Mouse (Mus musculus) midbrain, embryonic 16.5 days (tissue): ENCODE measurements at regions not wholly inside any gene's neighbourhood (a gene's known extent, or its start where the extent isn't known, plus 50 kb on each side); places are given as distances from the start of the nearest gene placed in this dataset.

Experiments
- ATAC-seq: fragments of 200-750 bp; cut with Nextera tagmentation; 2 replicates; pipeline ENCODE4 v1.8.0; 2017; ENCODE audit warnings: moderate TSS enrichment
- H3K27ac ChIP-seq: fragments of 300-500 bp; sonication (generic); 2 replicates; pipeline ENCODE4 v1.5.1; 2014; ENCODE audit warnings: mild to moderate bottlenecking, low read length, mixed read lengths
- H3K27me3 ChIP-seq: fragments of 300-500 bp; sonication (generic); 2 replicates; pipeline ENCODE4 v1.6.1; 2014; ENCODE audit warnings: low read depth, low read length, mixed read lengths; ENCODE audit not compliant: control insufficient read depth, insufficient read depth
- H3K36me3 ChIP-seq: fragments of 300-500 bp; sonication (generic); 2 replicates; pipeline ENCODE4 v1.6.1; 2014; ENCODE audit warnings: mild to moderate bottlenecking, low read length, moderate library complexity, mixed read lengths; ENCODE audit not compliant: control insufficient read depth, insufficient read depth
- H3K4me1 ChIP-seq: fragments of 300-500 bp; sonication (generic); 2 replicates; pipeline ENCODE4 v1.6.1; 2014; ENCODE audit warnings: mild to moderate bottlenecking, low read length, mixed read lengths; ENCODE audit not compliant: control insufficient read depth, insufficient read depth
- H3K4me2 ChIP-seq: fragments of 300-500 bp; sonication (generic); 2 replicates; pipeline ENCODE4 v1.6.1; 2014; ENCODE audit warnings: mild to moderate bottlenecking, low read length, mixed read lengths
- H3K4me3 ChIP-seq: fragments of 300-500 bp; sonication (generic); 2 replicates; pipeline ENCODE4 v1.5.1; 2014; ENCODE audit warnings: low read depth, mild to moderate bottlenecking, low read length, moderate library complexity, mixed read lengths
- H3K9ac ChIP-seq: fragments of 300-500 bp; sonication (generic); 2 replicates; pipeline ENCODE4 v1.6.1; 2014; ENCODE audit warnings: low read depth, low read length, mixed read lengths
- H3K9me3 ChIP-seq: fragments of 300-500 bp; sonication (generic); replicated peaks from 2 replicates; pipeline ENCODE4 v1.6.1; 2014; ENCODE audit warnings: mild to moderate bottlenecking, low read length, mixed read lengths; ENCODE audit not compliant: control insufficient read depth, poor library complexity, severe bottlenecking
- WGBS: fragments of 180-500 bp; shearing (Covaris S2); extraction: QIAGEN DNeasy Blood & Tissue Kit; methylation state at CpG from one replicate; pipeline ENCODE4 v1.1.7; 2014; 5-methylcytosine and 5-hydroxymethylcytosine counted together

GRCm38 (mm10) chr2:148161966-148162365, 115.2 kb upstream of the Foxa2 start:
- Histone ChIP-seq H3K9ac (no peak overlapping the region), H3K4me3 (no peak overlapping the region), H3K4me2 (no peak overlapping the region), H3K4me1 (no peaks in the 10 kb centered on the region), H3K27me3 (no peaks in the 10 kb centered on the region), H3K27ac (no peak overlapping the region), H3K9me3 (no peaks in the 10 kb centered on the region), H3K36me3 (no peaks in the 10 kb centered on the region)
- WGBS: 63% methylated on average over 1 of the region's 1 CpGs
- ATAC-seq: no peak

GRCm38 (mm10) chr2:148162562-148162961, 115.8 kb upstream of the Foxa2 start:
- no peak overlapping the region for H3K9ac ChIP-seq
- H3K4me2 ChIP-seq: no peak overlapping the region
- H3K36me3 ChIP-seq: no peaks in the 10 kb centered on the region
- no peaks in the 10 kb centered on the region for H3K4me1 ChIP-seq
- ATAC-seq: no peak
- no peaks in the 10 kb centered on the region for H3K27me3 ChIP-seq
- 75% methylated on average over 1 of the region's 1 CpGs for WGBS
- no peaks in the 10 kb centered on the region for H3K9me3 ChIP-seq
- H3K27ac ChIP-seq: no peak overlapping the region
- H3K4me3 ChIP-seq: no peak overlapping the region

DNA sequence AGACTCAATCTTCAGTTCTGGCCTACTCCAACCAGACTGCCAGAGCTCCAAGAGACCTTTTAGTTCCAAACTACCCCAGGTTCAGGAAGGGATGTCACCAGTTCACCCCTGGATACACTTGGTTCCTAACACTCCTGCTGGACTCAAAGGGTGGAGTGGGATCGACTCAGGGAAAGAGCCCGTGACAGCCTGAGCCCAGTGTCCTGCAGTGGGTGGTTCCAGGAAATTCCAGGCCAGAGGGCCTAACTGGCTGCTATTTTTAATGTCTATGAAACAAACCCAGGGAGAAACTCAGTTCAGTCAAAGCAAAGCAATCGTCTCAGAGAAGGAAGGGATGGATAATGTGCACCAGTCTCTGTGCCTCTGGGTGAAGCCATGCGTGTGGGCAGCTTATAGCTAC, 124.3 kb upstream of the Foxa2 start:
- H3K27me3 ChIP-seq: no peaks in the 10 kb centered on the region
- no peaks in the 10 kb centered on the region for H3K9me3 ChIP-seq
- H3K27ac ChIP-seq: no peak overlapping the region
- no peak overlapping the region for H3K4me2 ChIP-seq
- no peak overlapping the region for H3K9ac ChIP-seq
- ATAC-seq: no peak
- WGBS: 85% methylated on average over 4 of the region's 4 CpGs
- H3K4me1 ChIP-seq: no peaks in the 10 kb centered on the region
- H3K36me3 ChIP-seq: no peaks in the 10 kb centered on the region
- H3K4me3 ChIP-seq: no peak overlapping the region

DNA sequence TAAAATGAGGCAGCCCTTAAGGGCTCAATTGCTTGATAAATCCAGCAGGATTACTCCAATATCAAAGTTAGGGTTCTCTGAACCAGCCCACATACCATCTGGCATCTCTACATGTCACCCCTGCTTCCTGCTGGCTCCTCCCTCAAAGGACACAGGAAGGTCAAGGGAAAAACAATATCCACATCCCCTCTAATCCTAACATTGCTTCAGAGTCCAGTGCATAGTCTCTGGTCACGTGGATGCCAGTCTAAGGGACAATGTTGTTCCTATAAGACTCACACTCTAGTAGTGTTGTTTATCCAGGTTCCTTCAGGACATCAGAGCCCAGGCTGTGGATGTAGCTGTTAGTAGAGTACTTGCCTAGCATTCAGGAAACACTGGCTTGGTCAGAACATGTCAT, 124.9 kb upstream of the Foxa2 start:
- H3K4me2 ChIP-seq: no peak overlapping the region
- no peak overlapping the region for H3K4me3 ChIP-seq
- H3K9me3 ChIP-seq: no peaks in the 10 kb centered on the region
- H3K27ac ChIP-seq: no peak overlapping the region
- H3K4me1 ChIP-seq: no peaks in the 10 kb centered on the region
- H3K36me3 ChIP-seq: no peaks in the 10 kb centered on the region
- no peaks in the 10 kb centered on the region for H3K27me3 ChIP-seq
- ATAC-seq: no peak
- H3K9ac ChIP-seq: no peak overlapping the region
- 38% methylated on average over 1 of the region's 1 CpGs for WGBS

GRCm38 (mm10) chr2:148175251-148175927, 128.6 kb upstream of the Foxa2 start:
- ATAC-seq: peak; percentile 51; the same call in 1 of the 2 replicates
- Histone ChIP-seq H3K9ac (no peak overlapping the region), H3K27ac (no peak overlapping the region), H3K9me3 (no peaks in the 10 kb centered on the region), H3K27me3 (no peaks in the 10 kb centered on the region), H3K4me1 (no peaks in the 10 kb centered on the region), H3K4me2 (no peak overlapping the region), H3K4me3 (no peak overlapping the region), H3K36me3 (no peaks in the 10 kb centered on the region)
- WGBS: 71% methylated on average over 8 of the region's 8 CpGs

GRCm38 (mm10) chr2:148180245-148180644, 133.5 kb upstream of the Foxa2 start:
- no peaks in the 10 kb centered on the region for H3K27me3 ChIP-seq
- H3K4me1 ChIP-seq: no peaks in the 10 kb centered on the region
- H3K27ac ChIP-seq: no peak overlapping the region
- 97% methylated on average over 2 of the region's 2 CpGs for WGBS
- no peak overlapping the region for H3K4me2 ChIP-seq
- no peaks in the 10 kb centered on the region for H3K36me3 ChIP-seq
- ATAC-seq: no peak
- no peaks in the 10 kb centered on the region for H3K9me3 ChIP-seq
- no peak overlapping the region for H3K9ac ChIP-seq
- no peak overlapping the region for H3K4me3 ChIP-seq

- 90% methylated on average over 2 of the region's 2 CpGs for WGBS
- Histone ChIP-seq H3K36me3 (no peaks in the 10 kb centered on the region), H3K27ac (no peak overlapping the region), H3K9ac (no peak overlapping the region), H3K9me3 (no peaks in the 10 kb centered on the region), H3K27me3 (no peaks in the 10 kb centered on the region), H3K4me2 (no peak overlapping the region), H3K4me3 (no peak overlapping the region), H3K4me1 (no peaks in the 10 kb centered on the region)
- ATAC-seq: no peak
Measured at GRCm38 (mm10) chr2:148181518-148181917, 134.7 kb upstream of the Foxa2 start.

DNA sequence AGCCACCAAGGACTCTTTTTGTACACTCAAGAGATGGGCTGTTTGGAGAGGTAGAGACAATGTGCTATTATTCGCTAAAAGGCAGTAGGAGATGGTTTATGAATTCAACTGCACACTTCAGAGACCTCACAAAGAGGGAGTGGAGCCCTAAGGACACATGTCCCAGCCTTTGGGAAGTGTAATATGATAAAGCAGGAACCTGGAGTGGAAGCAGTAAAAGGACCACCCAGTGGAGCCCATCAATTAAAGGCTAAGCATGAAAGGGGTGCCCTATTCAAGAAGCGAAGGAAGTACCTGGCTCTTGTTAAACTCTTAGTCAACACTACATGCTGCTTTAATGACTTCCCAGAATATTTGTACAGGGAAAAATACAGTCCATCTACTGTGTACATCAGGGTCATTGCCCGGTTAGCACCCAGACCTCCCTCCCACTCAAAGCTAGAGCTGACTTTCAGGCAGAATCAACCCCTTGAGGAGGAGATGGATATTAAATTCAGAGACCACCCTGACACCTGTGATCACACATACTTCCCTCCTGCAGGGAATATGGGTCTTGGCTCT, 135.8 kb upstream of the Foxa2 start:
- Histone ChIP-seq H3K27me3 (no peaks in the 10 kb centered on the region), H3K4me3 (no peak overlapping the region), H3K36me3 (no peaks in the 10 kb centered on the region), H3K4me1 (no peaks in the 10 kb centered on the region), H3K27ac (no peak overlapping the region), H3K9me3 (no peaks in the 10 kb centered on the region), H3K4me2 (no peak overlapping the region), H3K9ac (no peak overlapping the region)
- WGBS: 79% methylated on average over 3 of the region's 3 CpGs
- ATAC-seq: no peak

- H3K9me3 ChIP-seq: no peaks in the 10 kb centered on the region
- no peak for ATAC-seq
- no peak overlapping the region for H3K9ac ChIP-seq
- no peaks in the 10 kb centered on the region for H3K36me3 ChIP-seq
- no peak overlapping the region for H3K4me3 ChIP-seq
- H3K27ac ChIP-seq: no peak overlapping the region
- no peaks in the 10 kb centered on the region for H3K4me1 ChIP-seq
- no peaks in the 10 kb centered on the region for H3K27me3 ChIP-seq
- no peak overlapping the region for H3K4me2 ChIP-seq
- WGBS: 79% methylated on average over 5 of the region's 5 CpGs
Measured at GRCm38 (mm10) chr2:148184801-148185212, 138.0 kb upstream of the Foxa2 start.
